Mouse (Mus musculus): ENCODE data around the gene Mgat5. TPM values are rescaled to one million over a fixed set of nuclear protein-coding genes. Genes with fewer than 3 reads are reported as not detected.

The Mgat5 gene
- polyA plus RNA-seq, 1 experiment: 4.9 TPM

DNA sequence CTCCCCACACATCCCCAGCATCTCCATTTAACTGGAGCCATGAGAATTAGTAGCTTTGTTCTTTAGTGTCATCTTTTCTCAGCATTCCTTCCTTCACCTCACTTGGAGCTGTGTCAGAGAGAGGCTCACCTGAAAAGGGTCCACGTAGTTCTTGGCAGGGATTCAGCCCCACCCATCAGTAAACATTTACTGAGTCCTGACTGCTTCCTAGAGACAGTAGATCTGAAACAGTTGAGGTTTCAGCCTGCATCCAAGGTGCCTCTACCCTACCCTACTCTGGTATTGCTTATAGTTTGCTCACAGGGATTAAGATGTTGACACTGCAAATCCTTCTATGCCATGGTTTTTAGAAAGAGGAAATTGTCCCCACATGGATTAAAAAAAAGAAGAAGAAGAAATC, 43.6 kb downstream of the Mgat5 start:
- WGBS: 76% methylated on average over 1 of the region's 1 CpGs
- TF ChIP-seq CTCF (IDR thresholded peaks at IDR 0.05; ENCODE audit: extremely low read depth, insufficient read depth, insufficient read length, insufficient replicate concordance) (no peak), POLR2A (IDR thresholded peaks at IDR 0.05; ENCODE audit: low read depth, low read length) (no peak)
- Histone ChIP-seq H3K36me3 (ENCODE audit: control insufficient read depth, insufficient read depth, low read length) (no peaks in the 10 kb centered on the region), H3K4me1 (ENCODE audit: control insufficient read depth, insufficient read depth, insufficient read length) (no peaks in the 10 kb centered on the region; the same call in 1 of the 2 replicates), H3K27me3 (ENCODE audit: control insufficient read depth, insufficient read depth, low read length) (no peaks in the 10 kb centered on the region), H3K4me3 (ENCODE audit: extremely low read depth, insufficient read depth, insufficient read length) (no peak overlapping the region), H3K27ac (ENCODE audit: insufficient read depth, low read length) (no peak overlapping the region)
- no peak for DNase-seq (ENCODE audit: low read depth in 1 of 2, low spot score in 2 of 2)

DNA sequence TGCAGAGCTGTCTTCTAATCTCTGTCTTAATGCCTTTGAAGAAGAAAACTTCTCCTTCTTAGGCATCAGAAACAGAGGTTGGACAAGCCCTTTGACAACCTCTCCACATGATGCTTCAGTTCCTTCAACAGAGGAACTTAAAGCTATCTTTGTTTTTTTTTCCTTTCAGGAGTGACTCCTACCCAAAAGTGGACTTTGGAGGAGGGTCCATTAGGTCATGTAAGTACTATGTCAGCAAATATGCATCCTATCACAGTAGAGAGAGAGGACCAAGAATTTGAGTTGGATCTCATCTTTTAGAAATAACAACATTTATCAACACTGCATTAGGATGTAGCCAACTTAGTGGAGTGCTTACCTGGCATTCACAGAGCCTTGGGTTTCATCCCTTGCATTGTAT, 44.8 kb downstream of the Mgat5 start:
- H3K36me3 ChIP-seq (ENCODE audit: control insufficient read depth, insufficient read depth, low read length): no peaks in the 10 kb centered on the region
- H3K4me3 ChIP-seq (ENCODE audit: extremely low read depth, insufficient read depth, insufficient read length): no peak overlapping the region
- no peak for DNase-seq (ENCODE audit: low read depth in 1 of 2, low spot score in 2 of 2)
- H3K27ac ChIP-seq (ENCODE audit: insufficient read depth, low read length): no peak overlapping the region
- H3K4me1 ChIP-seq (ENCODE audit: control insufficient read depth, insufficient read depth, insufficient read length): no peaks in the 10 kb centered on the region; the same call in 1 of the 2 replicates
- TF ChIP-seq POLR2A (IDR thresholded peaks at IDR 0.05; ENCODE audit: low read depth, low read length) (no peak), CTCF (IDR thresholded peaks at IDR 0.05; ENCODE audit: extremely low read depth, insufficient read depth, insufficient read length, insufficient replicate concordance) (no peak)
- no peaks in the 10 kb centered on the region for H3K27me3 ChIP-seq (ENCODE audit: control insufficient read depth, insufficient read depth, low read length)

GRCm38 (mm10) chr1:127250313-127250712, 45.5 kb downstream of the Mgat5 start:
- no peak overlapping the region for H3K4me3 ChIP-seq (ENCODE audit: extremely low read depth, insufficient read depth, insufficient read length)
- H3K27ac ChIP-seq (ENCODE audit: insufficient read depth, low read length): no peak overlapping the region
- no peak for DNase-seq (ENCODE audit: low read depth in 1 of 2, low spot score in 2 of 2)
- TF ChIP-seq POLR2A (IDR thresholded peaks at IDR 0.05; ENCODE audit: low read depth, low read length) (no peak), CTCF (IDR thresholded peaks at IDR 0.05; ENCODE audit: extremely low read depth, insufficient read depth, insufficient read length, insufficient replicate concordance) (no peak)
- H3K4me1 ChIP-seq (ENCODE audit: control insufficient read depth, insufficient read depth, insufficient read length): no peaks in the 10 kb centered on the region; the same call in 1 of the 2 replicates
- H3K36me3 ChIP-seq (ENCODE audit: control insufficient read depth, insufficient read depth, low read length): no peaks in the 10 kb centered on the region
- no peaks in the 10 kb centered on the region for H3K27me3 ChIP-seq (ENCODE audit: control insufficient read depth, insufficient read depth, low read length)

DNA sequence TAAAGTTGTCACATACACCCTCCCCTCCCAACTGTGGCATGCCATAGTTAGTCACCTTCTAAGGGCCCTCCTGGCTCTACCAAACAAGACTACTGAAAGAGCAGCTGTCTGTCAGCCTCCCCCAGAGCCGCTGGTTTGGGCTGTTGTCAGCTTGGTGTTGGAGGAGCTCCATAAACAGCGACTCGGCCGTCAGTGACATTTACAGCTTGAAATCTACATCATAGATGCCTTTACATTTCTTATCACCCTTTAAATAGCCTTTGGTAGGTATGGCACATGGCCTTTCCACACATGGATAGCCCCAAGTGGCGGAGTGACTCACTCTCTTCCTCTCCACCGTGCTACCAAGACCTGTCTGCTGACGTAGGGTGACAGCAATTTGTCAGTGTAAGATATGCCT, 46.9 kb downstream of the Mgat5 start:
- H3K4me1 ChIP-seq (ENCODE audit: control insufficient read depth, insufficient read depth, insufficient read length): no peaks in the 10 kb centered on the region; the same call in 1 of the 2 replicates
- TF ChIP-seq CTCF (IDR thresholded peaks at IDR 0.05; ENCODE audit: extremely low read depth, insufficient read depth, insufficient read length, insufficient replicate concordance): no peak
- TF ChIP-seq POLR2A (IDR thresholded peaks at IDR 0.05; ENCODE audit: low read depth, low read length): no peak
- WGBS: 92% methylated on average over 7 of the region's 7 CpGs
- no peak overlapping the region for H3K4me3 ChIP-seq (ENCODE audit: extremely low read depth, insufficient read depth, insufficient read length)
- no peak for DNase-seq (ENCODE audit: low read depth in 1 of 2, low spot score in 2 of 2)
- H3K27ac ChIP-seq (ENCODE audit: insufficient read depth, low read length): no peak overlapping the region
- H3K36me3 ChIP-seq (ENCODE audit: control insufficient read depth, insufficient read depth, low read length): no peaks in the 10 kb centered on the region
- H3K27me3 ChIP-seq (ENCODE audit: control insufficient read depth, insufficient read depth, low read length): no peaks in the 10 kb centered on the region

DNA sequence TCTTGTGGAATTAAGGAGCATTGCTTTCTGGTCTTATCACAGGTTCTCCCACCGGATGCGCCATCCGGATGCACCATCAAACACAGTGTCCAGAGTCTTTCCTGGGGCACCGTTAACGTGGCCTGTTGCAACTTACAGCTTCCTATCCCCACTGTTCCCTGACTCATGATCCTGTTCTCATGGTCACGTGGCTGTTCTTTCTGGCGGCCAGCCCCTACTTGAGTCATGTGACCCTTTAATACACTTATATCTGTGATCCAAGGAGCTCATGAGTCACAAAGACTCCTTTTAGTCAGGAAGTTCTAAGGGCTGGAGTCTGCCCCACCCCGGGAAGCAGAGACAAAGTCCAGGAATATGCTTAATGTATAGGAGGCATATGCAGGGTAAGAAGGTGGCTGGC, 52.2 kb downstream of the Mgat5 start:
- H3K4me1 ChIP-seq (ENCODE audit: control insufficient read depth, insufficient read depth, insufficient read length): no peaks in the 10 kb centered on the region
- no peak overlapping the region for H3K27ac ChIP-seq (ENCODE audit: insufficient read depth, low read length)
- TF ChIP-seq CTCF (IDR thresholded peaks at IDR 0.05; ENCODE audit: extremely low read depth, insufficient read depth, insufficient read length, insufficient replicate concordance) (no peak), POLR2A (IDR thresholded peaks at IDR 0.05; ENCODE audit: low read depth, low read length) (no peak)
- no peaks in the 10 kb centered on the region for H3K27me3 ChIP-seq (ENCODE audit: control insufficient read depth, insufficient read depth, low read length)
- WGBS: 88% methylated on average over 8 of the region's 8 CpGs
- H3K4me3 ChIP-seq (ENCODE audit: extremely low read depth, insufficient read depth, insufficient read length): no peak overlapping the region
- no peaks in the 10 kb centered on the region for H3K36me3 ChIP-seq (ENCODE audit: control insufficient read depth, insufficient read depth, low read length)
- no peak for DNase-seq (ENCODE audit: low read depth in 1 of 2, low spot score in 2 of 2)

DNA sequence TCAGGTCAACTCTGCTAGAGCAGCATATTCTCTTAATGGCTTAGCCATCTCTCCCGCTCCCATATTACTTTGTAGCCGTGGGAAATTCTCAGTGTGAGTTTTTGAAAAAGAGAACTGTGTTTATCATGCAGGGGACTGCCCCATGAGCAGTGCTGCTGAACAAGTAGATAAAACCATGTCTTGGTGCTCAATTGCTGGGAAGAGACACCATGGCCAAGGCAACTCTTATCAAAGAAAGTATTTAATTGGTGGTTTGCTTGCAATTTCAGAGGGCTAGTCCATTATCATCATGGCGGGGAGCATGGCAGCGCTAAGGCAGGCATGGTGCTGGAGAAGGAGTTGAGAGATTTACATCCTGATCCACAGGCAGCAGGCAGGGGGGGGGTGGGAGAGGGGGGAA, 54.9 kb downstream of the Mgat5 start:
- TF ChIP-seq POLR2A (IDR thresholded peaks at IDR 0.05; ENCODE audit: low read depth, low read length) (no peak), CTCF (IDR thresholded peaks at IDR 0.05; ENCODE audit: extremely low read depth, insufficient read depth, insufficient read length, insufficient replicate concordance) (no peak)
- no peak for DNase-seq (ENCODE audit: low read depth in 1 of 2, low spot score in 2 of 2)
- Histone ChIP-seq H3K27me3 (ENCODE audit: control insufficient read depth, insufficient read depth, low read length) (no peaks in the 10 kb centered on the region), H3K36me3 (ENCODE audit: control insufficient read depth, insufficient read depth, low read length) (no peaks in the 10 kb centered on the region), H3K27ac (ENCODE audit: insufficient read depth, low read length) (no peak overlapping the region), H3K4me1 (ENCODE audit: control insufficient read depth, insufficient read depth, insufficient read length) (no peaks in the 10 kb centered on the region), H3K4me3 (ENCODE audit: extremely low read depth, insufficient read depth, insufficient read length) (no peak overlapping the region)
- 81% methylated on average over 4 of the region's 4 CpGs for WGBS

GRCm38 (mm10) chr1:127260969-127261368, 56.2 kb downstream of the Mgat5 start:
- Histone ChIP-seq H3K36me3 (ENCODE audit: control insufficient read depth, insufficient read depth, low read length) (no peaks in the 10 kb centered on the region), H3K27me3 (ENCODE audit: control insufficient read depth, insufficient read depth, low read length) (no peaks in the 10 kb centered on the region), H3K27ac (ENCODE audit: insufficient read depth, low read length) (no peak overlapping the region), H3K4me3 (ENCODE audit: extremely low read depth, insufficient read depth, insufficient read length) (no peak overlapping the region), H3K4me1 (ENCODE audit: control insufficient read depth, insufficient read depth, insufficient read length) (no peaks in the 10 kb centered on the region)
- no peak for DNase-seq (ENCODE audit: low read depth in 1 of 2, low spot score in 2 of 2)
- TF ChIP-seq POLR2A (IDR thresholded peaks at IDR 0.05; ENCODE audit: low read depth, low read length) (no peak), CTCF (IDR thresholded peaks at IDR 0.05; ENCODE audit: extremely low read depth, insufficient read depth, insufficient read length, insufficient replicate concordance) (no peak)
- 90% methylated on average over 6 of the region's 6 CpGs for WGBS

Measured in spleen, adult 2 months (tissue).